12 mouse cellular contexts compared by ENCODE assay signal in the genomic region with DNA sequence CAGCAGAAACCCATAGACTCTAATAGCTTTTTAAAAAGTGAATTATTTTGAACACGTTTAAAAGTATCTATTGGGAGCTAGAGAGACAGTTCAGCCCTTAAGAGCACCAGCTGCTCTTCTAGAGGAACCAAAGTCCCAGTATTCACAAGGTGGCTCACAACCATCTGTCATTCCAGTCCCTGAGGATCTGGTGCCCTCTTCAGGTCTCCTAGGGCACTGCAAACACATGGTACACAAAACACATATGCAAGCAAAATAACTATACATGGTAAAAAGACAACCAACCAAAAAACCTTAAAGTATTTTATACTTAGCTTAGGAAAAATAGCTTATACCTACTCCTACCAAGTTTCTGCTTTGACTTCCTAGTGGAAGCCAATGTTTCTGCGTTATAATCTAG. TPM values are rescaled to one million over a fixed set of nuclear protein-coding genes. Genes with fewer than 3 reads are reported as not detected.
DNase-seq lines count a peak whose midpoint lies in the region; ATAC-seq and TF ChIP-seq lines count a peak whose summit lies in the region.
"Had no signal": no experiment of that assay in that cellular context is flagged by ENCODE, and none has a peak within 500 bp of the region (broad histone marks: within the 10 kb centered on the region; RNA-seq: fewer than 3 reads in every experiment).

No protein-coding gene starts in this region.

- ATAC-seq in liver, embryonic 12.5 days: no peak
- ATAC-seq in granulocyte monocyte progenitor cell, adult 5-6 weeks (replicated peaks; ENCODE audit: poor library complexity, severe bottlenecking): no peak

- no peak for DNase-seq in cerebellum, adult 2 months
- no peak for DNase-seq in cerebellum, adult 9-10 months
- DNase-seq in liver, adult 2 months (ENCODE audit: extremely low read depth, low read depth, low spot score): no peak
- DNase-seq in R1 (ENCODE audit: low read depth, low spot score): peak; percentile 71
- peak; percentile 23 for DNase-seq in retina, embryonic 14.5 days (ENCODE audit: low spot score)
- DNase-seq in MN1 (ENCODE audit: low spot score): no peak
- DNase-seq: adrenal gland, postnatal 36 days; gastrocnemius, postnatal 25 days; kidney, postnatal 14 days; lung, postnatal 10 days had no signal

- H3K36me3 ChIP-seq in liver, adult 2 months (ENCODE audit: control insufficient read depth, insufficient read depth, low read length): peaks cover 31% of the 10 kb centered on the region
- peaks cover 67% of the 10 kb centered on the region for H3K36me3 ChIP-seq in liver, embryonic 12.5 days

- H3K4me3 ChIP-seq in cerebellum, adult 2 months (replicated peaks; ENCODE audit: insufficient read depth, low read depth, low read length): no peak overlapping the region
- H3K4me3 ChIP-seq in liver, adult 2 months (ENCODE audit: insufficient read depth, low read depth, low read length): no peak overlapping the region
- H3K4me3 ChIP-seq in liver, embryonic 12.5 days: no peak overlapping the region

- no peak overlapping the region for H3K4me2 ChIP-seq in liver, embryonic 12.5 days

- H3K9me3 ChIP-seq in liver, embryonic 12.5 days (replicated peaks): peaks cover 8% of the 10 kb centered on the region; the same call in 1 of the 2 replicates

- H3K79me2 ChIP-seq in liver, adult 2 months (ENCODE audit: control insufficient read depth, insufficient read depth, low read length): peaks cover 4% of the 10 kb centered on the region; the same call in 1 of the 2 replicates

- 93% methylated on average over 2 of the region's 2 CpGs for WGBS in cerebellum, adult 2 months
- 100% methylated on average over 2 of the region's 2 CpGs for WGBS in liver, adult 2 months
- WGBS in liver, embryonic 12.5 days (ENCODE audit: insufficient replicate concordance): 91% methylated on average over 2 of the region's 2 CpGs

- no peak for TF ChIP-seq POLR2A in cerebellum, adult 2 months (IDR thresholded peaks at IDR 0.05; ENCODE audit: borderline replicate concordance, insufficient read depth, low read length)
- no peak for TF ChIP-seq POLR2A in liver, adult 2 months (IDR thresholded peaks at IDR 0.05; ENCODE audit: extremely low read depth, insufficient read depth, low read length)

- H3K9ac ChIP-seq in liver, adult 2 months (ENCODE audit: low read depth, low read length): no peak overlapping the region
- no peak overlapping the region for H3K9ac ChIP-seq in liver, embryonic 12.5 days

- peak; percentile 21; the same call in 1 of the 2 replicates for TF ChIP-seq CTCF in cerebellum, adult 2 months (IDR thresholded peaks at IDR 0.05; ENCODE audit: borderline replicate concordance, insufficient read depth, low read depth, low read length)
- TF ChIP-seq CTCF in liver, adult 2 months (IDR thresholded peaks at IDR 0.05; ENCODE audit: low read depth, low read length): peak; percentile 4; the same call in 1 of the 2 replicates

- H3K27me3 ChIP-seq in cerebellum, adult 2 months (ENCODE audit: control insufficient read depth, insufficient read depth, low read length): no peaks in the 10 kb centered on the region
- H3K27me3 ChIP-seq in liver, adult 2 months (ENCODE audit: control insufficient read depth, insufficient read depth, low read length): no peaks in the 10 kb centered on the region
- no peaks in the 10 kb centered on the region for H3K27me3 ChIP-seq in liver, embryonic 12.5 days (replicated peaks)

- no peaks in the 10 kb centered on the region for H3K4me1 ChIP-seq in cerebellum, adult 2 months (ENCODE audit: control insufficient read depth, insufficient read depth, low read length)
- peaks cover 6% of the 10 kb centered on the region for H3K4me1 ChIP-seq in liver, adult 2 months (ENCODE audit: control insufficient read depth, insufficient read depth, low read length)
- peaks cover 30% of the 10 kb centered on the region for H3K4me1 ChIP-seq in liver, embryonic 12.5 days

- no peak overlapping the region for H3K27ac ChIP-seq in cerebellum, adult 2 months (ENCODE audit: insufficient read depth, low read length)
- H3K27ac ChIP-seq in liver, adult 2 months (replicated peaks; ENCODE audit: insufficient read depth, low read depth, low read length): no peak overlapping the region
- H3K27ac ChIP-seq in liver, embryonic 12.5 days: no peak overlapping the region

RNA-seq across cellular contexts. Expression of gene Gemin5, which starts 3.3 kb away (rescaled TPM):
- 8.7 and 9.1 TPM in 2 replicates for polyA plus RNA-seq in cerebellum, adult 2 months (2012; rRNA removed)
- 4.8 and 5.1 TPM in 2 replicates for total RNA-seq in liver, adult 2 months (2014; rRNA removed)
- polyA plus RNA-seq in liver, adult 2 months (2012; rRNA removed): 2.5 and 3.5 TPM in 2 replicates
- polyA plus RNA-seq in liver, embryonic 12.5 days (2016; fragmentation: Nextera tagmentation; extraction: Ambion mirVana): 25.4 and 26.0 TPM in 2 replicates
- 23.7 and 26.5 TPM in 2 replicates for total RNA-seq in granulocyte monocyte progenitor cell, adult 5-6 weeks (2014; fragmentation: Nextera tagmentation)
- 29.6 and 31.4 TPM in 2 replicates for total RNA-seq in granulocyte monocyte progenitor cell, adult 5-6 weeks (2017)

RNA-seq across cellular contexts. Expression of gene Mrpl22, which starts 6.4 kb away (rescaled TPM):
- 62.0 and 66.5 TPM in 2 replicates for polyA plus RNA-seq in cerebellum, adult 2 months (2012; rRNA removed)
- total RNA-seq in liver, adult 2 months (2014; rRNA removed): 34.5 and 41.1 TPM in 2 replicates
- polyA plus RNA-seq in liver, adult 2 months (2012; rRNA removed): 57.1 and 63.4 TPM in 2 replicates
- polyA plus RNA-seq in liver, embryonic 12.5 days (2016; fragmentation: Nextera tagmentation; extraction: Ambion mirVana): 129 and 137 TPM in 2 replicates
- total RNA-seq in granulocyte monocyte progenitor cell, adult 5-6 weeks (2014; fragmentation: Nextera tagmentation): 77.4 and 92.5 TPM in 2 replicates
- 58.4 and 65.0 TPM in 2 replicates for total RNA-seq in granulocyte monocyte progenitor cell, adult 5-6 weeks (2017)

RNA-seq across cellular contexts. Expression of gene Igtp, which starts 34.3 kb away (rescaled TPM):
- 3.3 and 4.9 TPM in 2 replicates for polyA plus RNA-seq in cerebellum, adult 2 months (2012; rRNA removed)
- 32.5 and 33.0 TPM in 2 replicates for total RNA-seq in liver, adult 2 months (2014; rRNA removed)
- 46.1 and 52.9 TPM in 2 replicates for polyA plus RNA-seq in liver, adult 2 months (2012; rRNA removed)
- polyA plus RNA-seq in liver, embryonic 12.5 days (2016; fragmentation: Nextera tagmentation; extraction: Ambion mirVana): 6.3 and 6.4 TPM in 2 replicates
- total RNA-seq in granulocyte monocyte progenitor cell, adult 5-6 weeks (2014; fragmentation: Nextera tagmentation): 8.5 and 9.6 TPM in 2 replicates
- total RNA-seq in granulocyte monocyte progenitor cell, adult 5-6 weeks (2017): 8.7 and 11.8 TPM in 2 replicates

RNA-seq across cellular contexts. Expression of gene Irgm2, which starts 34.3 kb away (rescaled TPM):
- polyA plus RNA-seq in cerebellum, adult 2 months (2012; rRNA removed): 3.2 and 3.4 TPM in 2 replicates
- 21.8 and 23.9 TPM in 2 replicates for total RNA-seq in liver, adult 2 months (2014; rRNA removed)
- polyA plus RNA-seq in liver, adult 2 months (2012; rRNA removed): 29.6 and 40.8 TPM in 2 replicates
- 2.9 and 3.0 TPM in 2 replicates for polyA plus RNA-seq in liver, embryonic 12.5 days (2016; fragmentation: Nextera tagmentation; extraction: Ambion mirVana)
- total RNA-seq in granulocyte monocyte progenitor cell, adult 5-6 weeks (2014; fragmentation: Nextera tagmentation): 5.2 and 5.4 TPM in 2 replicates
- 4.2 and 6.3 TPM in 2 replicates for total RNA-seq in granulocyte monocyte progenitor cell, adult 5-6 weeks (2017)

Comparison
In these comparisons a context has a peak if more than half of its experiments do, and no peak if none do; other contexts are left out.
1. DNase-seq: peak in R1 (single experiment) and retina, embryonic 14.5 days (single experiment); none in cerebellum, adult 2 months (0 of 2), cerebellum, adult 9-10 months (single experiment), liver, adult 2 months (single experiment) and MN1 (single experiment).